Mouse (Mus musculus): Measurements from ENCODE around the gene Crim1. TPM values are rescaled to one million over a fixed set of nuclear protein-coding genes. Genes with fewer than 3 reads are reported as not detected.

Crim1 gene
- polyA plus RNA-seq, 1 experiment: 13.7 TPM

- H3K9me3 ChIP-seq (replicated peaks; ENCODE audit: control insufficient read depth, insufficient read depth, low read length, poor library complexity, severe bottlenecking): no peaks in the 10 kb centered on the region
- H3K36me3 ChIP-seq (ENCODE audit: control insufficient read depth, insufficient read depth, low read length, poor library complexity, severe bottlenecking): no peaks in the 10 kb centered on the region
- no peak overlapping the region for H3K27ac ChIP-seq (ENCODE audit: insufficient read depth, low read length)
- H3K27me3 ChIP-seq (ENCODE audit: control insufficient read depth, insufficient read depth, low read length, poor library complexity, severe bottlenecking): no peaks in the 10 kb centered on the region
- TF ChIP-seq POLR2A (IDR thresholded peaks at IDR 0.05; ENCODE audit: insufficient read depth, low read length): no peak
- no peak for TF ChIP-seq EP300 (IDR thresholded peaks at IDR 0.05; ENCODE audit: insufficient read depth, low read depth, low read length)
- TF ChIP-seq CTCF (IDR thresholded peaks at IDR 0.05; ENCODE audit: low read depth, low read length): no peak
- no peak overlapping the region for H3K9ac ChIP-seq (ENCODE audit: low read depth, poor library complexity, severe bottlenecking)
- no peak overlapping the region for H3K4me3 ChIP-seq (ENCODE audit: low read depth, low read length)
- H3K4me1 ChIP-seq (ENCODE audit: control insufficient read depth, insufficient read depth, low read length): no peaks in the 10 kb centered on the region
These were observed 68.5 kb downstream of the Crim1 start for GRCm38 (mm10) chr17:78268591-78268990.

DNA sequence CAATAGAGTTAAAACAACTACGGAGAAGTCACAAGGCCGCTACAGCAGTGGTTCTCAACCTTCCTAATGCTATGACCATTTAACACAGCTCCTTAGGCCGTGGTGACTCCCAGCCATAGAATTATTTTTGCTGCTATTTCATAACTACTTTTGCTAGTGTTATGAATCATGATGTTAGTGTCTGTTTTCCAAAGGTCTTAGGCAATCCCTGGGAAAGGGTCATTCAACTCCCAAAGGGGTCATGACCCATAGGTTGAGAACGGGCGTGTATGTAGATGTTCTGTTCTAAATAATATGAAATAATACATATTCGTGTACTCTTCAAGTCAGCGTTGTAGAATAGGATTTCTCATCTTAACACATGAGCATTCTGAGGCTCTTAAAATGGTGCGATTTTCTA, 69.3 kb downstream of the Crim1 start:
- no peaks in the 10 kb centered on the region for H3K9me3 ChIP-seq (replicated peaks; ENCODE audit: control insufficient read depth, insufficient read depth, low read length, poor library complexity, severe bottlenecking)
- H3K27ac ChIP-seq (ENCODE audit: insufficient read depth, low read length): no peak overlapping the region
- TF ChIP-seq EP300 (IDR thresholded peaks at IDR 0.05; ENCODE audit: insufficient read depth, low read depth, low read length) (no peak), POLR2A (IDR thresholded peaks at IDR 0.05; ENCODE audit: insufficient read depth, low read length) (no peak), CTCF (IDR thresholded peaks at IDR 0.05; ENCODE audit: low read depth, low read length) (no peak)
- H3K4me1 ChIP-seq (ENCODE audit: control insufficient read depth, insufficient read depth, low read length): no peaks in the 10 kb centered on the region
- H3K36me3 ChIP-seq (ENCODE audit: control insufficient read depth, insufficient read depth, low read length, poor library complexity, severe bottlenecking): no peaks in the 10 kb centered on the region
- no peak overlapping the region for H3K9ac ChIP-seq (ENCODE audit: low read depth, poor library complexity, severe bottlenecking)
- H3K27me3 ChIP-seq (ENCODE audit: control insufficient read depth, insufficient read depth, low read length, poor library complexity, severe bottlenecking): no peaks in the 10 kb centered on the region
- H3K4me3 ChIP-seq (ENCODE audit: low read depth, low read length): no peak overlapping the region

DNA sequence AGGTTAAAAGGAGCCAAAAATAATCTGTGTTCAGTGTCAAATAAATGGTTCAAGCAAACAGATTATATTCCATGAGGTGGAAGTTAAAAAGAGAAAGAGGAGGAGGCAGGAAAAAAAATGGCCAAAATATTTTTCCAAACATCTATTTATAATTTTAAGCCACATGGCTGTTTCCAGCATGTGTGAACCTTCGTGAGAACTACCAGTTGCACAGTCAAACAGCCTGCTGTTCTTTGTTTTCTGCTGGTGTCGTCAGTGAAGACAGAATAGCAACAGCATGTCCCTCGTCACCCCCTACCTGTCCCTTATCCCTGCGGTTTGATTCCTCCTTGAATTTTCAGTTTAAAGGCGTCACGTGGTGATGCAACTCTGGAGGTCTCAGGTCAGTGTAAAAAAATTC, 70.0 kb downstream of the Crim1 start:
- TF ChIP-seq CTCF (IDR thresholded peaks at IDR 0.05; ENCODE audit: low read depth, low read length) (no peak), EP300 (IDR thresholded peaks at IDR 0.05; ENCODE audit: insufficient read depth, low read depth, low read length) (no peak), POLR2A (IDR thresholded peaks at IDR 0.05; ENCODE audit: insufficient read depth, low read length) (no peak)
- Histone ChIP-seq H3K36me3 (ENCODE audit: control insufficient read depth, insufficient read depth, low read length, poor library complexity, severe bottlenecking) (no peaks in the 10 kb centered on the region), H3K4me1 (ENCODE audit: control insufficient read depth, insufficient read depth, low read length) (no peaks in the 10 kb centered on the region), H3K27me3 (ENCODE audit: control insufficient read depth, insufficient read depth, low read length, poor library complexity, severe bottlenecking) (no peaks in the 10 kb centered on the region), H3K4me3 (ENCODE audit: low read depth, low read length) (no peak overlapping the region), H3K9me3 (replicated peaks; ENCODE audit: control insufficient read depth, insufficient read depth, low read length, poor library complexity, severe bottlenecking) (no peaks in the 10 kb centered on the region), H3K9ac (ENCODE audit: low read depth, poor library complexity, severe bottlenecking) (no peak overlapping the region), H3K27ac (ENCODE audit: insufficient read depth, low read length) (no peak overlapping the region)

DNA sequence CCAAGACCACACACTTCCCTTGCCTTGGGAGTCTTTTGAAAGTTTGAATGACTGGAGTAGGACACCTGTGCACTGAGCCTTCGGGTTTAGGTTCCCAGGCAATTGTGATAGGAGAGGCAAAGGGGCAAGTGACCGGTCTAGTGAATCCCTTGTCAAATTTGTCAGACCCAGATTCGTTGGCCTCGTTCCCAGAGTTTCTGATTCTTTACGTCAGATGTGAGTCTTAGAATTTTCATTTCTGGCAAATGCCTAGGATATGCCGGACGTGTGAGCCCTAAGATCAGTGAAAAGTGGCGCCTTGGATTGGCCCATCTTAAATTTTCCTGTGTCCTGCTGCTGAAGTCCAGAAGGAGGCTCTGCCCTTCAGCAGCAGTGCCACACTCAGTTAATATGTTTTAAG, 71.7 kb downstream of the Crim1 start:
- no peak overlapping the region for H3K27ac ChIP-seq (ENCODE audit: insufficient read depth, low read length)
- TF ChIP-seq EP300 (IDR thresholded peaks at IDR 0.05; ENCODE audit: insufficient read depth, low read depth, low read length) (no peak), POLR2A (IDR thresholded peaks at IDR 0.05; ENCODE audit: insufficient read depth, low read length) (no peak), CTCF (IDR thresholded peaks at IDR 0.05; ENCODE audit: low read depth, low read length) (no peak)

DNA sequence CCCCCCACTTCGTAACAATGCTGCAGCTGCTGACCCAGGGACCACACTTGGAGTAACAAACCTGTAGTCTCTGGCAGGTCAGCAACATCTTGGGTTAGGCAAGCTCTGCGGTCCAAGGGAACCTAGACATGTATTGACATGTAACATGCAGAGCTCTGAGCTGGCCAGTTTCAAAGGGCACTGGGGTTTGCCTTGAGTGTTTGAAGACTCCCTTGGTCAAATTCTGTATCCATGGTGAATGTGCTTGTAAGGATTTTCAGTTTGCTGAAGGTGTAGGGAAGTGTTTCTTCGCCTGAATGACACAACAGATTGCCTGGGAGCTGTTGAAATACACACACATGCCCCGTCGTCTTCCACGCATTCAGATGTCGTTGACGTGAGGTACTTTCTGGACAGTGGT, 72.1 kb downstream of the Crim1 start:
- Histone ChIP-seq H3K4me3 (ENCODE audit: low read depth, low read length) (no peak overlapping the region), H3K27me3 (ENCODE audit: control insufficient read depth, insufficient read depth, low read length, poor library complexity, severe bottlenecking) (no peaks in the 10 kb centered on the region), H3K36me3 (ENCODE audit: control insufficient read depth, insufficient read depth, low read length, poor library complexity, severe bottlenecking) (no peaks in the 10 kb centered on the region), H3K27ac (ENCODE audit: insufficient read depth, low read length) (no peak overlapping the region), H3K4me1 (ENCODE audit: control insufficient read depth, insufficient read depth, low read length) (no peaks in the 10 kb centered on the region), H3K9me3 (replicated peaks; ENCODE audit: control insufficient read depth, insufficient read depth, low read length, poor library complexity, severe bottlenecking) (no peaks in the 10 kb centered on the region), H3K9ac (ENCODE audit: low read depth, poor library complexity, severe bottlenecking) (no peak overlapping the region)
- no peak for TF ChIP-seq CTCF (IDR thresholded peaks at IDR 0.05; ENCODE audit: low read depth, low read length)
- no peak for TF ChIP-seq EP300 (IDR thresholded peaks at IDR 0.05; ENCODE audit: insufficient read depth, low read depth, low read length)
- no peak for TF ChIP-seq POLR2A (IDR thresholded peaks at IDR 0.05; ENCODE audit: insufficient read depth, low read length)

More for the DNA sequence above, 71.7 kb downstream of the Crim1 start:
- H3K36me3 ChIP-seq (ENCODE audit: control insufficient read depth, insufficient read depth, low read length, poor library complexity, severe bottlenecking): no peaks in the 10 kb centered on the region
- H3K27me3 ChIP-seq (ENCODE audit: control insufficient read depth, insufficient read depth, low read length, poor library complexity, severe bottlenecking): no peaks in the 10 kb centered on the region
- H3K9me3 ChIP-seq (replicated peaks; ENCODE audit: control insufficient read depth, insufficient read depth, low read length, poor library complexity, severe bottlenecking): no peaks in the 10 kb centered on the region
- H3K4me3 ChIP-seq (ENCODE audit: low read depth, low read length): no peak overlapping the region
- H3K4me1 ChIP-seq (ENCODE audit: control insufficient read depth, insufficient read depth, low read length): no peaks in the 10 kb centered on the region
- H3K9ac ChIP-seq (ENCODE audit: low read depth, poor library complexity, severe bottlenecking): no peak overlapping the region

DNA sequence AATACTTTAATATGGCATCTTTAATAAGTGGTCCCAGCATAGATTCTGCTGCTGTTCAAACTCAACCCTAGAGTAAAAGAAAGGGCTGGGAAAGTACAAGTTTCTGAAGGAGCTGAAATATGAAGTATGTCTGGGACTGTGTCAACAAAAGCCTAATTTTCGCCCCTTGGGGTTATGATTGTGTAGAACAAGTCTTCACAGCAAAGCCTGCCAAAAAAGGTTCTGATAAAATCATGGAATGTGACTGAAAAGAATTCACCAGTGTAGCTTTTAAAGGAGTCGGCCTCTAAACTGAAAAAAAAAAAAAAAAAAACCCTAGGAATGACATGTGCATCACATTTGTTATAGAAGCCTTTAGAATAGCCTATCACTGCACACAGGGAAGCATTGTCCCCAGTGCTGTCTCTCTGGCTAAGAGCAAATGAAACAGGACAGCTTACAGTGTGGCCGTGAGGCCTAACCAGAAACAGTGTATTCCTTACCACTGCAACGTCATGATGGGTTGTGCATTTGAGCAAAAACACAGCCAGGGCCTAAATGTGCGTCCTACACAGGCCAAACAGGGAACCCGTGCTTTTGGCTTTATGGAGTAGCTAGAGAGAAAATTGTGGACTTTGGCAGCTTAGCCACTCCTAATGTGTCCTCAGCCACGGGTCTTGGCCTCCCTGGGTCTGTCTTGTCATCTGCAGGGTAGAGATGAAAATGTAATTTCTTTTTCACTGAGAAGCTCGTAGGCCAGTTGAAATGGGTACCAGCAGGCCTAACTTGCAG, 72.8 kb downstream of the Crim1 start:
- TF ChIP-seq CTCF (IDR thresholded peaks at IDR 0.05; ENCODE audit: low read depth, low read length) (no peak), POLR2A (IDR thresholded peaks at IDR 0.05; ENCODE audit: insufficient read depth, low read length) (no peak), EP300 (IDR thresholded peaks at IDR 0.05; ENCODE audit: insufficient read depth, low read depth, low read length) (no peak)
- H3K27me3 ChIP-seq (ENCODE audit: control insufficient read depth, insufficient read depth, low read length, poor library complexity, severe bottlenecking): no peaks in the 10 kb centered on the region
- H3K36me3 ChIP-seq (ENCODE audit: control insufficient read depth, insufficient read depth, low read length, poor library complexity, severe bottlenecking): no peaks in the 10 kb centered on the region
- no peaks in the 10 kb centered on the region for H3K9me3 ChIP-seq (replicated peaks; ENCODE audit: control insufficient read depth, insufficient read depth, low read length, poor library complexity, severe bottlenecking)
- H3K4me1 ChIP-seq (ENCODE audit: control insufficient read depth, insufficient read depth, low read length): no peaks in the 10 kb centered on the region
- H3K27ac ChIP-seq (ENCODE audit: insufficient read depth, low read length): no peak overlapping the region
- no peak overlapping the region for H3K4me3 ChIP-seq (ENCODE audit: low read depth, low read length)
- no peak overlapping the region for H3K9ac ChIP-seq (ENCODE audit: low read depth, poor library complexity, severe bottlenecking)
